Mouse (Mus musculus) liver, adult 2 months (tissue): ENCODE measurements at regions not wholly inside any gene's neighbourhood (a gene's known extent, or its start where the extent isn't known, plus 50 kb on each side); places are given as distances from the start of the nearest gene placed in this dataset.

Experiments
- DNase-seq: peaks from one replicate; pipeline ENCODE4 v3.0.0-alpha.2; 2011; ENCODE audit warnings: low read depth, low spot score; ENCODE audit errors: extremely low read depth
- H3K27ac ChIP-seq: fragments of 200-500 bp; replicated peaks from 2 replicates; pipeline ENCODE4 v1.5.1; 2012; ENCODE audit warnings: low read depth, mild to moderate bottlenecking, control low read depth, inconsistent platforms, low read length; ENCODE audit not compliant: insufficient read depth
- H3K27me3 ChIP-seq: fragments of 200-500 bp; 2 replicates; pipeline ENCODE4 v1.6.1; 2012; ENCODE audit warnings: mild to moderate bottlenecking, moderate library complexity, low read length, inconsistent platforms; ENCODE audit not compliant: control insufficient read depth, insufficient read depth
- H3K36me3 ChIP-seq: fragments of 200-500 bp; 2 replicates; pipeline ENCODE4 v1.6.1; 2012; ENCODE audit warnings: low read length, inconsistent platforms; ENCODE audit not compliant: control insufficient read depth, insufficient read depth
- H3K4me1 ChIP-seq: fragments of 200-500 bp; 2 replicates; pipeline ENCODE4 v1.6.1; 2011; ENCODE audit warnings: low read length; ENCODE audit not compliant: control insufficient read depth, insufficient read depth
- H3K4me3 ChIP-seq: fragments of 200-500 bp; 2 replicates; pipeline ENCODE4 v1.5.1; 2011; ENCODE audit warnings: low read depth, mild to moderate bottlenecking, control low read depth, low read length, moderate library complexity; ENCODE audit not compliant: insufficient read depth
- H3K79me2 ChIP-seq: fragments of 200-500 bp; 2 replicates; pipeline ENCODE4 v1.6.1; 2012; ENCODE audit warnings: inconsistent platforms, mild to moderate bottlenecking, low read length, moderate library complexity; ENCODE audit not compliant: control insufficient read depth, insufficient read depth
- H3K9ac ChIP-seq: fragments of 200-500 bp; 2 replicates; pipeline ENCODE4 v1.6.1; 2012; ENCODE audit warnings: low read depth, mild to moderate bottlenecking, control low read depth, inconsistent platforms, low read length
- CTCF ChIP-seq: fragments of 200-500 bp; IDR thresholded peaks from 2 replicates; pipeline ENCODE4 v1.5.1; 2011; ENCODE audit warnings: low read depth, low read length, control low read depth
- POLR2A ChIP-seq: fragments of 200-500 bp; IDR thresholded peaks from 2 replicates; pipeline ENCODE4 v1.6.1; 2011; ENCODE audit warnings: low read length, control low read depth; ENCODE audit not compliant: insufficient read depth; ENCODE audit errors: extremely low read depth
- WGBS: fragments of 180-500 bp; shearing (Covaris S2); methylation state at CpG from one replicate; pipeline ENCODE4 v1.1.7; 2018; 5-methylcytosine and 5-hydroxymethylcytosine counted together

- H3K36me3 ChIP-seq, result no peaks in the 10 kb centered on the region
- no peak overlapping the region for H3K4me3 ChIP-seq
- 34% methylated on average over 5 of the region's 5 CpGs for WGBS
- H3K27ac ChIP-seq, result no peak overlapping the region
- H3K9ac ChIP-seq, result no peak overlapping the region
- no peaks in the 10 kb centered on the region for H3K4me1 ChIP-seq
- peak; percentile 44 for DNase-seq
- TF ChIP-seq CTCF (0 out of 2 replicates have a peak, but pooled peaks have one; percentile 37), POLR2A (no peak)
- H3K79me2 ChIP-seq, result no peaks in the 10 kb centered on the region
- H3K27me3 ChIP-seq, result no peaks in the 10 kb centered on the region
These were observed 154.6 kb upstream of the Gcfc2 start for GRCm38 (mm10) chr6:81768669-81769537.

DNA sequence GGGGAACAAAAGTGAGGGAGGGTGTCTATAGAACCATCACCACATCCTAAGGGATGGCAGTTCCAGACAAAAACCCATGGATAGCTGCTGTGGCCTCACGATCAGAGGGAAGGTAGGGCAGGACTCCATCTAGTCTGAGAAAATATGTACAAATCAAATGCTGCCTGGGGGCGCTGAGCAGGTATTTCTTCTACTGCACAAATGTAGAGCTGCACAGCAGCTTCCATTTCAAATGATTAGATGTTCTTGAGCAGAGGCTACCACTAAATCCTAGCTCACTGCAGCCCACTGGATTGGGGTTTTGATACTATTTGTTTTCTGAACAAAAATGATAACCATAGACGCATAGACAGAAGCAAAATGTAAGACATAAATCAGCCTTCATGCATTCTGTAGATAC is 153.2 kb upstream of the Gcfc2 start:
- Histone ChIP-seq H3K27ac (no peak overlapping the region), H3K36me3 (no peaks in the 10 kb centered on the region), H3K4me1 (no peaks in the 10 kb centered on the region), H3K9ac (no peak overlapping the region), H3K4me3 (no peak overlapping the region), H3K27me3 (no peaks in the 10 kb centered on the region), H3K79me2 (no peaks in the 10 kb centered on the region)
- no peak for TF ChIP-seq CTCF
- no peak for TF ChIP-seq POLR2A
- DNase-seq, result no peak
- WGBS, result 74% methylated on average over 3 of the region's 3 CpGs

DNA sequence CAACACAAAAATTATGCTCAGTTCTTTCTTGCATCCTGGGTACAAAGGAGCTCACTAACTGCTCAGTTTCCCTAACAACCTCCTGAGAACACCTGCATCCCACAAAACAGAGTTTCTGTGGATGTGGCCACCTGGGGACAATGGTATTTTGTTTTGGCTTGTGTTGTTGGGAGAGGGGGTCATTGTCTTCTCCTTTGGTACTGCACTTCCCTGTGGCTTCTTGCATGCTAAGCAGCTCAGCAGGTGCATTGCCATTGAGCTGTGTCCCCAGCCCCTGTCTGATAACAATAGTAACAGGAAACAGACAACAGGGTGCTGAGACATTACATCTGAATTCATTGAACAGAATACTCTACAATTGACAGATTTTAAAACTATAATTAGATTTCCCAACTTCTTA is 151.6 kb upstream of the Gcfc2 start:
- Histone ChIP-seq H3K4me1 (no peaks in the 10 kb centered on the region), H3K36me3 (no peaks in the 10 kb centered on the region), H3K4me3 (no peak overlapping the region), H3K27ac (no peak overlapping the region), H3K27me3 (no peaks in the 10 kb centered on the region), H3K9ac (no peak overlapping the region), H3K79me2 (no peaks in the 10 kb centered on the region)
- TF ChIP-seq POLR2A, result no peak
- TF ChIP-seq CTCF, result no peak
- DNase-seq, result no peak

DNA sequence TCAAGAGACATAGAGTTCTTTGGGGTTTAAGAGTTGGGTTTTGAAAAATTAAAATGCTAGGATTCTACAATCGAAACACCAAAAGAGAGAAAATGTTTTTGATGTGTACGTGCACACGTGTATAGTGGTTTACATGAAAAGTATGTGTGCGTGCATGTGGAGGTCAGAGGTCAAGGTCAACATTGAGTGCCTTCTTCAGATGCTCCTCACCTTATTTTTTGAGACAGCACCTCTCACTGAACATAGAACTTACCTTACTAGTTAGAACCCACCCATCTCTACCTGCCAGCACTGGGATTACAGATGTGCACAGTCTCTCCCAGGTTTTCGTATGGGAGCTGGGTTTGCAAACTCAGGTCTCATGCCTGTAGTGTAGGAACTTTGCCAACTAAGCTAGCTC is 141.3 kb upstream of the Gcfc2 start:
- H3K79me2 ChIP-seq, result no peaks in the 10 kb centered on the region
- TF ChIP-seq CTCF (no peak), POLR2A (no peak)
- no peaks in the 10 kb centered on the region for H3K4me1 ChIP-seq
- H3K27me3 ChIP-seq, result no peaks in the 10 kb centered on the region
- WGBS, result 82% methylated on average over 5 of the region's 5 CpGs
- no peak overlapping the region for H3K9ac ChIP-seq
- no peak for DNase-seq
- H3K4me3 ChIP-seq, result no peak overlapping the region
- H3K36me3 ChIP-seq, result no peaks in the 10 kb centered on the region
- H3K27ac ChIP-seq, result no peak overlapping the region

DNA sequence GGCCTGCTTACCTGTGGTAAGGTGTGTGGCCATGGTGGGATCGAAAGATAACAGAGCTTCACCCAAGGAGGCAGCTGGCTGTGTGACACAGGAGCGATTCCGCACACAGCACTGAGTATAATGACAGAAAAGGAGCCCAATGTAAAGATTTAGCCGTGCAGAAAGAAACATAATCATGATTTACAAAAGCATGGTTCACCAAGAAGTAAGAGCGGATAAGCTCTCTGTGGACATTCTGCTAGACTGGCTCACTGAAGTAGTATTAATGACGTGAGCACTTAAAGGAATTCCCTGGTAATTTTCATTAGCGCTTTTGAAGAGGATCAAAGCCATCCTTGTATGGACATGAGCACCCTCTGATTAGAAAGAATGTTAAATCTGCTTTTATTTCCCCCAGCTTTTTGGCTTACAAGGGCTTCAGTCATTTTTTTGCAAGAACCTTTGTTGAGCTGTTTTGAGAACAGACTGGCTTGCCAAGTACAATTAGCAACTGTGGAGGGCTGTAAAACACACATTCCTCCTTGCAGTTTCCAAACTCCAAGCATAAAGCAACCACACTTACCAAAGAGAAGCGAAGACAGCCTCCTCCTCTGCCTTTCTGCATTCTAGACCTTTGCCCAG is 140.5 kb upstream of the Gcfc2 start:
- WGBS, result 84% methylated on average over 8 of the region's 8 CpGs

GRCm38 (mm10) chr6:81795281-81795680 is 128.2 kb upstream of the Gcfc2 start:
- WGBS, result 80% methylated on average over 6 of the region's 6 CpGs
- Histone ChIP-seq H3K27me3 (no peaks in the 10 kb centered on the region), H3K36me3 (no peaks in the 10 kb centered on the region), H3K9ac (no peak overlapping the region), H3K79me2 (no peaks in the 10 kb centered on the region), H3K27ac (no peak overlapping the region), H3K4me3 (no peak overlapping the region), H3K4me1 (no peaks in the 10 kb centered on the region)
- DNase-seq, result no peak
- TF ChIP-seq CTCF, result no peak
- no peak for TF ChIP-seq POLR2A

More for the DNA sequence above, 140.5 kb upstream of the Gcfc2 start:
- Histone ChIP-seq H3K79me2 (no peaks in the 10 kb centered on the region), H3K9ac (no peak overlapping the region), H3K27me3 (no peaks in the 10 kb centered on the region), H3K4me3 (no peak overlapping the region), H3K27ac (no peak overlapping the region), H3K36me3 (no peaks in the 10 kb centered on the region), H3K4me1 (no peaks in the 10 kb centered on the region)
- TF ChIP-seq POLR2A, result no peak
- TF ChIP-seq CTCF, result no peak
- no peak for DNase-seq
